Mouse (Mus musculus): ENCODE data around the gene Gna15.

GRCm38 (mm10) chr10:81455181-81455895 is 68.7 kb downstream of the Gna15 start, which contains the start of gene Nfic:
- no peak for TF ChIP-seq CTCF (IDR thresholded peaks at IDR 0.05; ENCODE audit: low read depth)
- TF ChIP-seq EP300 (IDR thresholded peaks at IDR 0.05; ENCODE audit: low read depth) = no peak
